Mouse (Mus musculus) C2C12 (cell line): ENCODE data around the gene Hoxa10. TPM values are rescaled to one million over a fixed set of nuclear protein-coding genes. Genes with fewer than 3 reads are reported as not detected.

Source experiments
- H3K27me3 ChIP-seq: one replicate; pipeline ENCODE4 v1.6.1; 2011; ENCODE audit not compliant: control insufficient read depth, insufficient read depth, insufficient read length
- H3K36me3 ChIP-seq: one replicate; pipeline ENCODE4 v1.6.1; 2011; ENCODE audit not compliant: control insufficient read depth, insufficient read depth
- H3K4me3 ChIP-seq: one replicate; pipeline ENCODE4 v1.5.1; 2011; ENCODE audit warnings: mild to moderate bottlenecking, control low read depth; ENCODE audit not compliant: poor library complexity, insufficient read depth, severe bottlenecking
- H3K79me2 ChIP-seq: one replicate; pipeline ENCODE4 v1.6.1; 2011; ENCODE audit not compliant: control insufficient read depth, insufficient read depth
- H3K79me3 ChIP-seq: one replicate; pipeline ENCODE4 v1.6.1; 2011; ENCODE audit warnings: low read depth, control low read depth
- H3ac ChIP-seq: one replicate; pipeline ENCODE3; 2011; ENCODE audit warnings: low read depth; ENCODE audit not compliant: control insufficient read depth, insufficient read length
- CEBPB ChIP-seq: IDR thresholded peaks from one replicate; pipeline ENCODE4 v1.6.1; 2011; ENCODE audit warnings: low read depth, mild to moderate bottlenecking, control low read depth, moderate library complexity
- CTCF ChIP-seq: IDR thresholded peaks from one replicate; pipeline ENCODE4 v1.5.1; 2011; ENCODE audit not compliant: control insufficient read depth, insufficient read depth, insufficient read length
- FOSL1 ChIP-seq: IDR thresholded peaks from one replicate; pipeline ENCODE4 v1.8.0; 2011; ENCODE audit warnings: mild to moderate bottlenecking, low read length; ENCODE audit not compliant: poor library complexity, insufficient read depth, severe bottlenecking
- MAX ChIP-seq: IDR thresholded peaks from one replicate; pipeline ENCODE4 v1.6.1; 2011; ENCODE audit warnings: mild to moderate bottlenecking, control low read depth
- MYOD1 ChIP-seq: IDR thresholded peaks from one replicate; pipeline ENCODE4 v1.6.1; 2011; ENCODE audit warnings: low read depth; ENCODE audit not compliant: control insufficient read depth, insufficient read length
- MYOG ChIP-seq: IDR thresholded peaks from one replicate; pipeline ENCODE4 v1.6.1; 2011; ENCODE audit not compliant: control insufficient read depth, insufficient read length; ENCODE audit errors: extremely low read depth
- USF1 ChIP-seq: IDR thresholded peaks from one replicate; pipeline ENCODE4 v1.6.1; 2011; ENCODE audit warnings: low read depth, mild to moderate bottlenecking, control low read depth, moderate library complexity
- polyA plus RNA-seq: library from polyadenylated mRNA; unstranded; fragments of >200 nt; fragmentation: generic; extraction: Trizol; gene quantifications from one replicate; pipeline ENCODE4 v1.2.1, GENCODE M21; 2012; ENCODE audit warnings: missing spikeins

Hoxa10 gene
- polyA plus RNA-seq, 1 experiment, result 19.8 TPM

- TF ChIP-seq CTCF, result no peak
- Histone ChIP-seq H3ac (no peak overlapping the region), H3K79me2 (no peaks in the 10 kb centered on the region), H3K36me3 (no peaks in the 10 kb centered on the region), H3K4me3 (no peak overlapping the region), H3K79me3 (no peaks in the 10 kb centered on the region), H3K27me3 (no peaks in the 10 kb centered on the region)
Measured at GRCm38 (mm10) chr6:52265913-52266665, 25.4 kb upstream of the Hoxa10 start.

DNA sequence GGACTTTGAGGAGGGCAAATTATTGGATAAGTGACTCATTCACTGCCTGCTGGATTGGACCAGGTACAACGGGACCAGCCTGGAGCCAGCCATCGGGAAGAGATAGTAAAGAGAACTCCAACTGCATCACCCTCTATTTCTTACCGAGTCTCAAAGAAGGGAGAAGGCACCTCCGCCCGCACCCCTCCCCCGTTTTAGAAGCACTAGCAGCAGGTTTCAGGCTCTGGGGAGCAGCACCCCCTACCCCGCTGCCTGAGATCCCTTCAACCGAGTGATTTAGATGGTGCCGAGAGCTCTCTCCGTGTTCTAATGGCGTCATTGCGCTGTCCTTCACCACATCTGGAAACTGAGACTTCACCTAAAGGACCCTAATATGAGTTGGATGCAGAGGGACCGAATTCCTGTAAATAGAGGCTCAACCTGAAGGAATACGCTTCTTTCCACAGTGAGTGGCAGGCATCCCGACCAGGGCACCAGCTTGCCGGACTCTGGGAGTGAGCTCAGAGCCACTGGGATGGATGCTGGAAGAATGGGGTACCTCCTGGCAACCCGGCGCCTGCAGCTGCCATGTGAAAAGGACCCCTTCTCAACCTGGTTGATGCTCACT, 24.8 kb upstream of the Hoxa10 start:
- Histone ChIP-seq H3K79me3 (no peaks in the 10 kb centered on the region), H3K4me3 (no peak overlapping the region), H3K36me3 (no peaks in the 10 kb centered on the region), H3K79me2 (no peaks in the 10 kb centered on the region), H3K27me3 (no peaks in the 10 kb centered on the region), H3ac (no peak overlapping the region)
- TF ChIP-seq MYOG (no peak), MYOD1 (no peak), CEBPB (no peak), MAX (no peak), FOSL1 (no peak), USF1 (no peak), CTCF (no peak)

- no peak for TF ChIP-seq FOSL1
- TF ChIP-seq MYOD1, result no peak
- TF ChIP-seq MAX, result no peak
- TF ChIP-seq CEBPB, result no peak
- no peak for TF ChIP-seq CTCF
- no peak for TF ChIP-seq USF1
- no peak for TF ChIP-seq MYOG
- H3K79me2 ChIP-seq, result no peaks in the 10 kb centered on the region
- no peaks in the 10 kb centered on the region for H3K79me3 ChIP-seq
- no peaks in the 10 kb centered on the region for H3K36me3 ChIP-seq
- H3K27me3 ChIP-seq, result no peaks in the 10 kb centered on the region
- no peak overlapping the region for H3ac ChIP-seq
- H3K4me3 ChIP-seq, result no peak overlapping the region
Measured at GRCm38 (mm10) chr6:52264106-52264790, 23.6 kb upstream of the Hoxa10 start.

DNA sequence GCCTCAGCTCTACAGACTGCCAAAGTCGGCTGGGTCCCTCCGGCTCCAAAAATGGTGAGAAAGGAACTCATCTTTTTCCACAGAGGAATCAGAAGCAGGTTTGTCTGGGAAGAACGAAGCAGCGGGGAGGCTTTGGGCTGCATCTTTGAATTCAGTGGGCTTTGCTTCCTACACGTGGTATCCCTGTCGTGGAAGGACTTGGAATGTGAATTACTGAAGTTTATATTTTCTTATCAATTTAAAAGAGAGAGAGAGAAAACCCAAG, 22.6 kb upstream of the Hoxa10 start:
- H3K36me3 ChIP-seq, result no peaks in the 10 kb centered on the region
- H3K79me3 ChIP-seq, result no peaks in the 10 kb centered on the region
- no peaks in the 10 kb centered on the region for H3K79me2 ChIP-seq
- H3ac ChIP-seq, result no peak overlapping the region
- H3K4me3 ChIP-seq, result no peak overlapping the region
- TF ChIP-seq USF1, result no peak
- no peaks in the 10 kb centered on the region for H3K27me3 ChIP-seq

DNA sequence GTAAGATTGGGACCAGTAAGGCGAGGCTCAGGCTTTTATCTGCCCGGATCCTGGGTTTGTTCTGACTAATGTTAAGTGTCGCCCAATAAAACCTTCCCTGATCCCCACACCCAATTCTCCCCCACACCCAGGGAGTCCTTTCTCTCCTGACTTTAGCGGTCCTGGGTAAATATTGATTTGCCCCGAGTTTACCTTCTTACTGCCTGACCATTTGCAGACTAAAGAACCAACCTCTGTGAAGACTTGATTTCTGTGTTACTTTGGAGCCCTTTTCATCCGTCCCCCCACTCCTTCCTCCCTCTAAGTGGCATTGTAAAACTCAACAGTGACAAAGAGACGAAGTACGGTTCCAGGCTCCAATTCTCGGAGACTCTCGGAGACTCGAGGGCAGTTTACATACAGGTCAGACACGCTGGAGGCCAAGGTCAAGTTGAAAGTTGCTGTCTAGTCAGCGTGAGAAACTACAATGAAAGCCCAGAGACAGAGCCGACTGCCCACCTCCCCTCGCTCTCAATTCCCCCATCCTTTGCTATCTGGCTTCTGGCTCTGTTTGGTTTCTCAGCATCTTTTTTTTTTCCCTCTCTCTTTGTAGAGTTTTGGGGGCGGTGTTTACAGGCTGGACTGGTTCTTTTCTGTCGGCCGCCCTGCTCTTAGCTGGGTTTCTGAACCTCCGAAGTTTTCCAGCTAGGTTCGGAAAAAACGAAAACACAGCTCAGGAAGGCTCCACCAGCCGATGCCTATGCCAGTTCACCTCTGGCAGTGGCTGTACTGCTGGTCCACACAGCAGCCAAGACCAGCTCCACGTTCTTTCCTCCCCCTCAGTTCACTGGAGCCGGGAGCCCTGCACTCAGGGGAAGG, 22.0 kb upstream of the Hoxa10 start:
- no peaks in the 10 kb centered on the region for H3K36me3 ChIP-seq
- H3ac ChIP-seq, result no peak overlapping the region
- TF ChIP-seq FOSL1, result no peak
- no peaks in the 10 kb centered on the region for H3K27me3 ChIP-seq
- no peak overlapping the region for H3K4me3 ChIP-seq
- H3K79me3 ChIP-seq, result no peaks in the 10 kb centered on the region
- no peaks in the 10 kb centered on the region for H3K79me2 ChIP-seq
